Mouse (Mus musculus) erythroblast, adult 5-6 weeks (primary cell): Measurements from ENCODE around the gene Abhd17a. TPM values are rescaled to one million over a fixed set of nuclear protein-coding genes. Genes with fewer than 3 reads are reported as not detected.

Source experiments
- ATAC-seq: replicated peaks from 2 replicates; pipeline ENCODE4 v1.8.0; 2016; ENCODE audit warnings: moderate number of reproducible peaks, mild to moderate bottlenecking, moderate TSS enrichment, inconsistent platforms; ENCODE audit not compliant: poor library complexity, low FRiP score, severe bottlenecking
- total RNA-seq, 2 experiments: library from RNA; stranded (forward) in 1 of 2; stranded (reverse) in 1 of 2; fragments of 150-400 nt in 1 of 2; fragments of 200-764, 138-1000 nt in 1 of 2; gene quantifications; 2 replicates each; pipeline versions ENCODE4 v1.2.3 to v1.2.4; 2015 to 2017; ENCODE audit warnings: low replicate concordance in 2 of 2

Gene Abhd17a
- total RNA-seq, 2 experiments from 2014 or later: 2.0 to 66.1 TPM

DNA sequence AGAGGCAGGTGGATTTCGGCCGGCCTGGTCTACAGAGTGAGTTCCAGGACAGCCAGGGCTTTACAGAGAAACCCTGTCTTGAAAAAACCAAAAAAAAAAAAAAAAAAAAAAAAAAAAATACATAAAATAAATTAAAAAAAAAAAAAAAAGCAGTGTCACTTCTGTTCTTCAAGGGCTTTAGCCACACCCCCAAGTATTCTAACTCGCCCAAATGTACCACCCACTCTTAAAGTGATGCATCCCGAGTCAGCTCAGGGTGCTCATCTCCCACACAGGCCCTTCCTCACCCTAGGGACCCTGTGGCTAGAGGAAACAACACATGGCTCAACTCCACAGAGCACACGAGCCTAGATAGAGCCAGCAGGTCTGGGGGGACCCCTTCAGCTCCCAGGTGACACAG, 7.1 kb downstream of the Abhd17a start:
- ATAC-seq: no peak

DNA sequence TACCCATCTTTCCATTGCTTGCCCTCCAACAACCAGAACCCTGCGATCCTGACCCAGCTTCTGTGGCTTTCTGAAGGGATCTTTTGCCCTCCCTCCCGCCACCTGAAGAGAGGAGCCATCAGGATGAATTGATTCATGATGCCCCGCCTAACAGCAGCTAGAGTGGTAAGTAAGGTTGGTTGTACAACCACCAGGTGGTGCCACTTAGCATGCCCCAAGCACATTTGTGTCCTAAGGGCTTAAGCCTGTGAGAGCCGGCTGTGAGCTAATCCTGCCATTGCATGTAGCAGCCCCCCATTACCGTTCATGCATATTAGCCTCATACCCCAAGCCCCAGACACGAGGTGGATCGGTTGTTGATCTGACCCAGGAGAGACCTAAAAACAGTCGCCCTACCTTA, 11.2 kb downstream of the Abhd17a start:
- ATAC-seq: peak; percentile 60

DNA sequence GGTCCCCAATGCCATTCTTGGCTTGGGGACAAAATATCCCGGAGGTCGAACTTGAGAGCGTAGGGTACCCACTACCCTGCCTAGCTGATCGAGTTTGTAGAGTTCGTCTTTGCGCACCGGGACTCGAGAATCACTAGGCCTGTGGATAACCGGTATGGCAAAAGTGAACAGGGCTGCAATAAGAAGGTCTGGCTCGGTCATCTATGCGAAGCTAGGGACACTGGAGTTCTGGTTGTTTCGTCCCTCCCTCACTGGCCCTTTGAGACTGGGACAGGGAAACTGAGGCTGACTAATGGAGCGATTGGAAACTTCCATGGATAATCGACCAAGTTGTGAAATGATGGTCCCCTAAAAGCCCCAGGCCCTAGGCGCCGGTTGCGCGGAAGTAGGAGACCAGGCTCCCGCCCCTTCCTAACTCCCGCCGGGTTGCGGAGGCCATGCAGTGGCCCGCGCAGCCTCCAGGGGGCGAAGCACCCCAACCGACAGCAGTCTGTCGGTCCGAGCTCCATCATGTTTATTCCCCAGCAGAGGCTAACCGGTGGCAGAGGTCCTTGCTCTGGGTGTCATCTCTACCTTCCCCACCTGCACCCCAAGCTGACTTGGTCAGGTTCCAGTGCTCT, 11.9 kb downstream of the Abhd17a start:
- ATAC-seq: peak; percentile 66

DNA sequence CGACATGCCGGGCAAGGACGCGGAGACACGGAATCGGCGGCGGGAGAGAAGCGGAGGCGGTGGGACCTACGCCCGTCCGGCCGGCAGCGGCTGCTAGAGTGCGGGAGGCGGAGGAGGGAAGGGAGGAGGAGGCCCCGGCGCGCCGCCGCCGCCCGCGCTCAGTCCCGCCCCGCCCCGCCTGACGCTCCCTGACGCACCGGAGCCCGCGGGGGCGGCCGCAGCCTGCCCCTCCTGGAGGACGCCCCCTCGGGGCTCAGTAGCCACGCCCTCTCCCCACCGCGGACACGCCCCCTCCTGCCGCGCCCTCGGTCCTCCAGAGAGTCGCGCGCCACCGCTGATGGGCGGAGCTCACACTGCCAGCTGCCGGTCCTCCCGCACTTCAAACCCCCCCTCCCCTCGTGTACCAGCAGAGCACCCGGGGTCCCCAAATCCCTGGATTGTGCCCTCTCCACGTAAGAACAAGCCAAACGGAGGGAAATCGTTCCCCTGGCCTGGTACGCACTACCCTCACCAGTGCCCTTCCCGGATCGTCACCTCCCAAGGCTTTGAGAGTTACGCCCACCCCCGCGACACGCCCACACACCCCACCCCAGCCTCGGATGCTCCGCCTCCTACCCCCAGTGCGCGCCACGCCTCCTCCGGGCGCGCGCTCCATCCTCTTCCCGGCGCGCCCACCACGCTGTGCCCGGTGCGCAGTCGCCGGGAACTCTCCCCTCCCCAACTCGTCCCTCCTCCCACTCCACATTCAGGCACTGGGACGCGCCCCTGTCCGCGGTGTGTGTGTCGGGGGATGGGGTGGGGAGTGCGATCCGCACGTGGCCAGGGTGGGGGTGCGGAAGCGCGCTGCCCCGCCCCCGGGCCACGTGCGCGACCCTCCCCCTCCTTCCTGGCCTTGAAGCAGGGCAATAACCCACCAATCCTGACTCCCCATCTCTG, 12.7 kb downstream of the Abhd17a start, which contains the start of gene Klf16:
Gene Klf16, minus strand, starts transcription at position 127 of the 936 bp plus-strand sequence.
- ATAC-seq: peak; percentile 63

DNA sequence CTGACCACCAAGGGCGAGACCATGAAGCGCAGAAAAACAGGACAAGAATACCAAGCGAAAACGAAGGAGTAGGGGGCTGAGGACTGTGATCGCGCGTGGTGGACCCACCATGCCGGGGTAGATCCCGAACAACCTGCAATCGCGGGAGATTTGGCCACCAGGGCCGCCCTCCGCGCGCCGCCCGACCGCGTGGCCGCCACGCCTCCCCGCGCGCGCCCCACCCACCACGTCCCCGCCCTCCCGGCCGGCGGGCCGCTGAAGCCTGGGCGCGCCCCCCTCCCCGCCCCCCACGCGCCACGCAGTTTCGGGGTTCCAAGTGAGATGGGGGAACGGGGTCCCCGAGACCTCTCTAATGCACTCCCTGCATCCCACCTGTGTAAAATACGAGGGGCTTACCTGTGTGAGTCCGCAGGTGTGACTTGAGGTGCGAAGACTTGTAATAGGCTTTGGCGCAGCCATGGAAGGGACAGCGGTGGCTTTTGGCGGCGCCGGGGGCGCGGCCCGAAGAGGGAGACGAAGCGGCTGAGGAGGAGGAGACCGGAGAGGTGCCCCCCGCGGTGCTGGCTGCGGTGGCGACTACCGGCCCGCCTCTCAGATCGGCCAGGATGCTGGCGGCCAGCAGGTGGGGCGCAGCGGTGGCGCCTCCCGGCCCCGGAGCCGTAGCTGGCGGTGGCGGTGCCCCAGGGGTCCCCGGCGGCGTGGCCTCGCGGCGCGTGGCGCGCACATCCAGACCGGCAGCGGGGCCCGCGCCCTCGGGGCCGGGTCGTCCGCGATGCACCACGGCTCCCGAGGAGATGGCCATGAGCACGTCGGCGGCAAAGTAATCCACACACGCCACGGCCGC, 13.6 kb downstream of the Abhd17a start:
- ATAC-seq: no peak

DNA sequence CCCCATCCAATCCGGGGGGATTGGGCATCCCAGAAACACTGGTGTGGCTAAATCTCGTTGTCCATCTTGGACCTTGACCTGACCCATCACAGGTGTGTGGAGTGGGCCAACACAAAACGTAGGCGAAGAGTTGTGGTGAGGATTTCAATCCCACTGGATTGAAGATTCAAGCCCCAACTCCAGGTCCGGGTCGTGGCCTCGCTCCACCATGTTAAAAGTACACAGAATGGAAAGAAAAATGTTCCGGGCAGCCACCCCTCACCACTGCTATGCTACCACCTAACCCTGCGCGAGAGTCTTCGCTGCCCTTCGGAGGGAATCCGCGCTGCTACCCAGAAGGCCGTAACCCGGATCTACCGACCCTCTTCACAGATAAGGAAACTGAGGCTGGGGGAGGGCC, 14.2 kb downstream of the Abhd17a start:
- ATAC-seq: no peak

DNA sequence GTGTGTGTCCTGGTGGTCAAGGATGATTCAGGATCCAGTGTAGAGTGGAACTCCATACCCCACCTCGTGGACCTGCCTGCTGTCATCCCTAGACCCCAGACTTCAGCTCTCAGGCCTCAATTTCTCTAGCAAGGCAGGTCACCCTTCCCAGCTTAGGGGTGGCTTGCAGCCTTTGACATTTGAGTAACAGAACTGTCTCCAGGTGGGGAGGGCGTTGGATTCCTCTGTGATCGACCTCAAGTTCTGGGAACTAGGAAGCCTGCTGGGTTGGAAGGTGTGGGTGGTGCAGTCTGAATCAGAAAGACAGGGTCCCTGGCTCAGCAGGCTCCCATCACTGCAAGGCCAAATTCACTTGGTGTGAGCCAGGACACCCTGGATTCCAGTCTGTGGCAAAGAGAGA, 15.2 kb downstream of the Abhd17a start:
- ATAC-seq: no peak

DNA sequence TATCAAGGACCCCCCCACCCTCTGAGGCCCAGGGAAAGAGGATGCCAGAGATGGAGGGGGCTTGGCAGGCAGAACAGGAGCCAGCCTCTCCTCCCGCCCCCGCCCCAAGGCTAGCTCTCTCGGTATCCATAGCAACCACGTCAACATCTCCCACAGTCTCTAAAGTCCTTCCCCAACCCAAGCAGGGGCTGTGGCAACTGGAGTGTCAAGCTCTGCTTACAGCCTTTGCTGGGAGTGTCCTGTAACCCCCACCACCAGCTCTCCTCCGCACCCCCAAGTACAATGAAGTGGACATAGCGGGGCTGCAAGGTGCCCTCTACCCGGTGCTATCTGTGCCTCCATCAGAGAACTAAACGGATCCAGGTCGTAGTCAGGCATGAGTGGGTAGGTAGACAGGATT, 16.2 kb downstream of the Abhd17a start:
- no peak for ATAC-seq

DNA sequence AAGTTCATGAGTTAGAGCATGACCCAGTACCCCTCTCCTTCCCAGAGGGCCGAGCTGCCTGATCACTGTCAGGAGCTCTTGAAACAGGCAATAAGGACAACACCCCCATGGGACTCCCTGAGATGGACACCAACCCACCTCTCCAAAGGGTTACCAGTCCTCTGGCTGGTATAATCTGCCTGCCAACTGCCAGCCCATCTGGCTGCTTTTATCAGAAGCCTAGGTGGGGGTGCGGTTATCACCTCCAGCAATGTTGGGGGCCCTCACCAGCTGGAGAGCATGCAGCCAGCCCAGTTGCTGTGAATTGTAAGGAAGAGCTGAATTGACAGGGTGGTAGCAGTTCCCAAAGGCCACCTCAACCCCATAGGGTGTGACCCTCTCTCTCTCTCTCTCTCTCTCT, 17.7 kb downstream of the Abhd17a start:
- ATAC-seq: peak; percentile 33

DNA sequence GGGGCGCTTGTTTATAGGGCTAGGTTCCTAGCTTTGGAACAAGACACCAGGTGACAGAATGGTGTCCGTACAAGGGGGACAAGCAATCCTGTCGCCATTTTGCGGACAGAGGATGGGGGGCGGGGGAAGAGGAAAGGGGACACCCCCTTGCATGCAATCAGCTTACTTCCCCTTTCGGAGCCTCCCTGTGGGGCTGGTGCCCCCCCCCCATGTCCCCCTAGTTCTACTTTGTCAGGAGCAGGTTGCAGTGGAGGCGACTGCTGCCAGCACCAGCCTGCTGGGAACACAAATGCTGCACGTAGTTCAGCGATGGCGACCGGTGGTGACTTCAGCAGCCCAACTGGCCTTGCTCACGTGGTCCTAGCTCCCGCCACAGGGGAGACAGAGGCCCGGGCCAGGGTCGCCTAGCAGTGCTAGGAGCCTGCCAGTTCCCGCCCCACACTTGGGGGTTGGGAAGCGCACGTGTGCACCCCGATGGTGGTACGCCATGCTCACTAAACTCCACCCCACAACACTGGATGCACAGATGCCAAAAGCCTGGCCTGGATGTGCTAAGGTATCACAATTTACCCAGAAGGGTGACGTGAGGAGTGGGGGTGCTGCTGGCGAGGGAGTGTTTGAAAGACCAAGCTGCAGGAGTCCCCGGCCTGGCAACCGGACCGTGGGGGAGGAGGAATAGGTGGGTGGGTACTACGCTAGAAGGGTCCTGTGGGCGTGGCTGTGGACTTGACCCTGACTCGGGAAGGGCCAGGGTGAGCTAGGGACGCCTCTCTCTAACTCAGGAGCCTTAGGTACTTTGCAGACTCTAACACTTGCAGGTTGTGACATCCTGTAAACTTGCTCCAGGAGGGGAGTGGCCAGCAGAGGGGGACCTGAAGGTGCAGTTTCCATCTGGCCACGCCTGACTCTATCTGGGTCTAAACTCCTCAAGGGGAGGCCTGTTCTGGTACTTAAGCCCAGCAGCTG, 19.0 kb downstream of the Abhd17a start:
- peak; percentile 32 for ATAC-seq

DNA sequence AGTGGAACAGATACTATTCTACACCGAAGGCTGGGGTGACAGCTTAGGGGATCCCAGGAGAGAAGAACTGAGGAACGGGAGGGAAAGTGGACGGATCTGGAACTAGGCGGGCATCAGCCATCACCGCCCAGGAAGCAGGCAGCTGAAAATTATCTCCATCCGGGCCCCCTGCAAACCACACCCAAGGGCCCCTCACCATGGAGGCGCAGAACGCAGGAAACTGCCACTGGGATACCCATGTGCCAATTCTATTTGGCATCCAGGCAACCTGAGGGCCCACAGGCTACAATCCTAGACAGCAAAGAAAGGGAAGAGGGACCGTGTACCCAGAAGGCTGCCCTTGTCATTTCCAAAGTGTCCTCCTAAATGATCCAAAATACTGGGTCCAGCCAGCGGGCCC, 19.7 kb downstream of the Abhd17a start:
- no peak for ATAC-seq

DNA sequence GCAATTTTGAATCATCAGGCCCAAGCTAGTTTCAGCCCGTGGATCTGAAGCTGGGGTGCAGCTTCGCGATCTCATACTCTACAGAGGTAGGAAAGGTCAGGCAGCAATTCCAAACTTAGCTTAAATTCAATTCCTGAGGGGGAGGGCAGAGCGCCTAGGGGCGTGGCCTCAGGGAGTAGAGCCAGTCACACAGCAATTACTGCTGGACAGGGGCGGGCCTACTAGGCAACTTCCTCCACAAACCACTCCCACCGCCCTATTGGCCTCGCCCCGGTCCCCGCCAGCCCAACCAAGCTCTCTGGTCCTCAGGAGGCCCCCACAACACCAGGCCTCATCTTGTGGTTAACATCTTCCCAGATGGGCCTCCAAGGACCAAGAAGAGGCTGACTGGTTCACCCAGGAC, 20.5 kb downstream of the Abhd17a start:
- peak; percentile 73 for ATAC-seq

DNA sequence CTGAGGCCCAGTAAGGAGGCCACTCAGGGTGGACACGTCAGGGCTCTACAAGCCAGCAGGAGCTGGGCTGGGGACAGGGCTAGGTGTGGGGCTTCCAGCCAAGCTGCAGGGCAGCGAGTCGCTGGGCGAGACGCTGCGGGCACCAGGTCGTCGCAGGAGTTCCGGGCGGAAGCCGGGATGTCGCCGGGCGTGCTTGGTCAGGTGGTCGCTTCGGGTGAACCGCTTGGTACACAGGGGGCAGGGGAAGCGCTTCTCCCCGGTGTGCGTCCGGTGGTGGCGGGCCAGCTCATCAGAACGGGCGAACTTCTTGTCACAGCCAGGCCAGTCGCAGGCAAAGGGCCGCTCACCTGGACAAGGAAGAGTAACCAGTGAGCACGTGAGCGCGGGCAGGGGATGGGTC, 21.3 kb downstream of the Abhd17a start:
- ATAC-seq: no peak

DNA sequence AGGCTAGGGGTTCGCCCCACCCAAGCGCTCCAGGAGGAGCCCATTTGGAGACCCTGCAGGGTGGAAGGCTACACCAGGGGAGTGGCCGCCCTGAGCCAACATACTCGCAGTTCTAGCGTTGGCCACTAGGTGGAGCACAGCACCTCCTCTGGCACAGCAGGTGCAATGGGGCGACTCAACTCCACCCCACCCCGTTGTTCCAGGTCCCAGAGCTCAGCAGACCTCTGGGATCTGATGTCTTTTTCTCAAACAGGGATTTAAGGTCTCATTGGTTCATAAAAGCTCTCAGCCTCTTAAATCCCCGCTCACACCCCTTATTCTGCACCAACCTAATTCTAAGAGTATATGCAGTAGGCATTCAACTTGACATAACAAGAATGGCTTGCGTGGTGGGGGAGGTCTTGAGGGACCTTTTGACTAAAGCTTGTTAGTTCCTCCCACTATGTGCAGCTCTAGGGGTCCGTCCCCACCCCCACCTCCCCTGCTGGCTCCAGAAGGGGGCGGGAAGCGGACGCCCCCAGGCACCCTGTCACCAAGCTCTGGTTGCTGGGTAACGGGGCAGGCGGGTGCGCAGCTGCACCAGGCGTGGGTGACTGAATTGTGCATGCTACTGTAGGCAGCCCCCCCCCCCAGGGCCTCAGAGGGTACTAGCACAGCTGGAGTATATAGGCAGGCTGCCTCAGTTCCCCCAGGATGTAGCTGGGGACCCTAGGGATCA, 23.6 kb downstream of the Abhd17a start:
- peak; percentile 50 for ATAC-seq

DNA sequence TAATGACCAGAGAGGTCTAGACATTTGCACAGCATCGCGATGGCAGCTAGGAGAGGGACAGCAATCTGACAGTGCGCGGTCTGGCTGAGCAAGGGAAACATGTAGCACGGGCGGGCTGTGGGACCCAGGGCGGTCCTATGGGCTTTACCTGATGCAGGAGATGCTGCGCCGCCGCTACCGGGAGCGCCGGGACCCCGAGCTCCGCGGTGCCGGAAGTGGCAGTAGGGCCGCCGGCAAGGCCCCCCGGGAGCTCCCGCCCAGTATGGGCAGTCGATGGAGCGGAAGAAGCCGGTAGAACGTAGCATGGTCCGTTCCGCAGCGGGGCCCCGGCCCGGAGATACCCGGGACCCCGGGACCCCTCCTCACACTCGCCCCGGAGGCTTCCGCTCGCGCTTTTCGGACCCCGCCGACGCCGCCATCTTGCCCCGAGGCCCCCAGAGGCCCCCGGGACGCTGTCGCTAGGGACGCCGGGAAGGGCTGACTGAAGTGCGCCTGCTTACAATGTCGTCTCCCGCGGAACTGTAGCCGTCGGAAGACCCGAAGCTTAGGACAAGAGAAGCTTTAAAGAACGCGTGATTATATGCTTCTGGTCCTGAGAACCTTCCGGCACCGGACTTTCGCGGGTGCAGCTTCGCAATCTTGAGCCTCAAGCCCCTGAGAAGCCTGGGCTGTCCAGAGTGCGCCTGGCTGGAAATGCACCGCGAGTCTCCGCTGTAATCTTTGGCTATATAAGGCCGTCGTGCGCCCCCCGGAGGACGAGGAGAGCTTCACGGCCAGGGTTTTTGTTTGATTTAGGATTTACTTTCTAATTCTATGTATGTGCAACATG, 28.8 kb downstream of the Abhd17a start, which contains the start of gene Rexo1:
Gene Rexo1, minus strand, starts transcription at position 445 of the 829 bp plus-strand sequence.
- ATAC-seq: peak; percentile 81

DNA sequence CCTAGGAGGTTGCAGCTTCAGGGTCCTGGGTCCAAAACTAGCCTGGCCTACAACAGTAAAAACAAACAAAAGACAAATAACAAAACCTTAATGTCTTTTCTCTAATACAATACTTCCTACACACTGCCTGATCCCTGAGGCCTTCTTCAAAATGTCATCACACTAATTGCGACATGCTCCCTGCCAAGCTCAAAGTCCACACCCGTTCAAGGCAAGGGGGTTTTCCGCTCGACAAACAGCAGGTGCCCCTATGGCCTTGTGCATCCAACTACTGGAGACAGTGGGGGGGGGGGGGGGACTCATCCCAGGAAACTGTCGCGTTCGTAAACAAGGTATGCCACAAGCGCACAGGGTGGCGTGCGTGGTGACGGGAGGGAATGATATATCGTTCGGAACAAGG, 29.5 kb downstream of the Abhd17a start:
- 0 out of 2 replicates have a peak, but pooled peaks have one; percentile 3 for ATAC-seq

DNA sequence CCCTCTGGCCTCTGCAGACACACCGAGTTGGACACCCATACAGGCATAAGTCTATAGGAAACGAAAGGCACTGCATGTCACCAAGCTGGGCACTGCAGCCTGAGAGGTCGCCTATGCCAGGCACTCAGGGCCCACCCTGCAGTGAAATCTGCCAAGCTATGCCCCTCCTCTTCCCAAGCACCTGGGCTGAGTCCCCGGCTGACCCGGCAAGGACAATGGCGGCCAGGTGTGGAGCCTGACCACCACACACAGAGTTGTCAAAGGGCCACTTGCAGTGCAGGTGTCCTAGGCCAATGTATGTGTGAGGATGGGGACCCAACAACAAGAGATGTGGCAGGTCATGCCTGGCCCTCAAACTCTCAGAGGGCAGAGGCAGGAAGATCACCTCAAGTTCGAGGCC, 30.7 kb downstream of the Abhd17a start:
- ATAC-seq: no peak
